Mouse (Mus musculus): ENCODE results near the gene Krtap7-1. TPM values are rescaled to one million over a fixed set of nuclear protein-coding genes. Genes with fewer than 3 reads are reported as not detected.

The Krtap7-1 gene
- not detected in 2 replicates for polyA plus RNA-seq (2016; fragmentation: Nextera tagmentation; extraction: Ambion mirVana)

GRCm38 (mm10) chr16:89508223-89508622 is at the start of gene Krtap7-1:
Krtap7-1 (minus strand) TSS chr16:89508323.
- no peak within 1 kb of the TSS for H3K4me3 ChIP-seq
- 75% methylated on average over 4 of the region's 4 CpGs for WGBS
- H3K9me3 ChIP-seq: no peaks in the 10 kb centered on the region

GRCm38 (mm10) chr16:89550298-89550697 is 42.2 kb upstream of the Krtap7-1 start:
- no peak for DNase-seq (ENCODE audit: low spot score)
- H3K9me3 ChIP-seq: no peaks in the 10 kb centered on the region
- H3K27me3 ChIP-seq (ENCODE audit: insufficient read depth, poor library complexity, severe bottlenecking): no peaks in the 10 kb centered on the region
- no peaks in the 10 kb centered on the region for H3K36me3 ChIP-seq
- no peak overlapping the region for H3K27ac ChIP-seq
- H3K4me1 ChIP-seq: no peaks in the 10 kb centered on the region
- H3K4me3 ChIP-seq: no peak overlapping the region

More at GRCm38 (mm10) chr16:89508223-89508622, at the start of gene Krtap7-1:
- H3K27ac ChIP-seq: no peak within 1 kb of the TSS
- no peaks in the 10 kb centered on the region for H3K27me3 ChIP-seq (ENCODE audit: insufficient read depth, poor library complexity, severe bottlenecking)
- H3K4me1 ChIP-seq: no peaks in the 10 kb centered on the region
- no peaks in the 10 kb centered on the region for H3K36me3 ChIP-seq
- DNase-seq (ENCODE audit: low spot score): no peak

- no peak overlapping the region for H3K27ac ChIP-seq
- no peaks in the 10 kb centered on the region for H3K36me3 ChIP-seq
- H3K9me3 ChIP-seq: no peaks in the 10 kb centered on the region
- no peaks in the 10 kb centered on the region for H3K4me1 ChIP-seq
- DNase-seq (ENCODE audit: low spot score): no peak
- 78% methylated on average over 5 of the region's 5 CpGs for WGBS
- H3K4me3 ChIP-seq: no peak overlapping the region
- no peaks in the 10 kb centered on the region for H3K27me3 ChIP-seq (ENCODE audit: insufficient read depth, poor library complexity, severe bottlenecking)
Observed at GRCm38 (mm10) chr16:89538031-89538484, 29.9 kb upstream of the Krtap7-1 start.

GRCm38 (mm10) chr16:89537349-89537748 is 29.2 kb upstream of the Krtap7-1 start:
- Histone ChIP-seq H3K4me1 (no peaks in the 10 kb centered on the region), H3K27me3 (ENCODE audit: insufficient read depth, poor library complexity, severe bottlenecking) (no peaks in the 10 kb centered on the region), H3K4me3 (no peak overlapping the region), H3K27ac (no peak overlapping the region), H3K9me3 (no peaks in the 10 kb centered on the region), H3K36me3 (no peaks in the 10 kb centered on the region)
- DNase-seq (ENCODE audit: low spot score): no peak
- WGBS: 92% methylated on average over 6 of the region's 6 CpGs

GRCm38 (mm10) chr16:89530547-89530946 is 22.4 kb upstream of the Krtap7-1 start:
- Histone ChIP-seq H3K4me3 (no peak overlapping the region), H3K27ac (no peak overlapping the region), H3K4me1 (no peaks in the 10 kb centered on the region), H3K9me3 (no peaks in the 10 kb centered on the region), H3K36me3 (no peaks in the 10 kb centered on the region), H3K27me3 (ENCODE audit: insufficient read depth, poor library complexity, severe bottlenecking) (no peaks in the 10 kb centered on the region)
- DNase-seq (ENCODE audit: low spot score): no peak
- 64% methylated on average over 7 of the region's 7 CpGs for WGBS

GRCm38 (mm10) chr16:89529846-89530245 is 21.7 kb upstream of the Krtap7-1 start:
- 78% methylated on average over 7 of the region's 7 CpGs for WGBS
- Histone ChIP-seq H3K4me1 (no peaks in the 10 kb centered on the region), H3K27ac (no peak overlapping the region), H3K36me3 (no peaks in the 10 kb centered on the region), H3K4me3 (no peak overlapping the region), H3K9me3 (no peaks in the 10 kb centered on the region), H3K27me3 (ENCODE audit: insufficient read depth, poor library complexity, severe bottlenecking) (no peaks in the 10 kb centered on the region)
- no peak for DNase-seq (ENCODE audit: low spot score)

- no peak overlapping the region for H3K4me3 ChIP-seq
- 76% methylated on average over 3 of the region's 3 CpGs for WGBS
Observed at GRCm38 (mm10) chr16:89528380-89528779, 20.3 kb upstream of the Krtap7-1 start.

GRCm38 (mm10) chr16:89520996-89521395 is 12.9 kb upstream of the Krtap7-1 start:
- DNase-seq (ENCODE audit: low spot score): no peak
- WGBS: 86% methylated on average over 4 of the region's 4 CpGs
- no peak overlapping the region for H3K4me3 ChIP-seq
- H3K9me3 ChIP-seq: no peaks in the 10 kb centered on the region
- no peaks in the 10 kb centered on the region for H3K4me1 ChIP-seq
- no peak overlapping the region for H3K27ac ChIP-seq
- H3K27me3 ChIP-seq (ENCODE audit: insufficient read depth, poor library complexity, severe bottlenecking): no peaks in the 10 kb centered on the region
- H3K36me3 ChIP-seq: no peaks in the 10 kb centered on the region

More at GRCm38 (mm10) chr16:89528380-89528779, 20.3 kb upstream of the Krtap7-1 start:
- no peak overlapping the region for H3K27ac ChIP-seq
- H3K27me3 ChIP-seq (ENCODE audit: insufficient read depth, poor library complexity, severe bottlenecking): no peaks in the 10 kb centered on the region
- no peaks in the 10 kb centered on the region for H3K36me3 ChIP-seq
- H3K4me1 ChIP-seq: no peaks in the 10 kb centered on the region
- no peaks in the 10 kb centered on the region for H3K9me3 ChIP-seq
- no peak for DNase-seq (ENCODE audit: low spot score)

GRCm38 (mm10) chr16:89520555-89520954 is 12.4 kb upstream of the Krtap7-1 start:
- Histone ChIP-seq H3K4me3 (no peak overlapping the region), H3K36me3 (no peaks in the 10 kb centered on the region), H3K27me3 (ENCODE audit: insufficient read depth, poor library complexity, severe bottlenecking) (no peaks in the 10 kb centered on the region), H3K9me3 (no peaks in the 10 kb centered on the region), H3K27ac (no peak overlapping the region), H3K4me1 (no peaks in the 10 kb centered on the region)
- no peak for DNase-seq (ENCODE audit: low spot score)
- WGBS: 83% methylated on average over 2 of the region's 2 CpGs

GRCm38 (mm10) chr16:89520091-89520490 is 12.0 kb upstream of the Krtap7-1 start:
- WGBS: 74% methylated on average over 6 of the region's 6 CpGs
- Histone ChIP-seq H3K27me3 (ENCODE audit: insufficient read depth, poor library complexity, severe bottlenecking) (no peaks in the 10 kb centered on the region), H3K9me3 (no peaks in the 10 kb centered on the region), H3K27ac (no peak overlapping the region), H3K4me1 (no peaks in the 10 kb centered on the region), H3K36me3 (no peaks in the 10 kb centered on the region), H3K4me3 (no peak overlapping the region)
- DNase-seq (ENCODE audit: low spot score): no peak

- Histone ChIP-seq H3K27me3 (ENCODE audit: insufficient read depth, poor library complexity, severe bottlenecking) (no peaks in the 10 kb centered on the region), H3K4me1 (no peaks in the 10 kb centered on the region), H3K36me3 (no peaks in the 10 kb centered on the region), H3K9me3 (no peaks in the 10 kb centered on the region), H3K4me3 (no peak overlapping the region), H3K27ac (no peak overlapping the region)
- WGBS: 59% methylated on average over 9 of the region's 9 CpGs
- DNase-seq (ENCODE audit: low spot score): no peak
Observed at GRCm38 (mm10) chr16:89517635-89518034, 9.5 kb upstream of the Krtap7-1 start.

- no peak for DNase-seq (ENCODE audit: low spot score)
- H3K36me3 ChIP-seq: no peaks in the 10 kb centered on the region
- 80% methylated on average over 7 of the region's 7 CpGs for WGBS
- H3K27ac ChIP-seq: no peak overlapping the region
- no peak overlapping the region for H3K4me3 ChIP-seq
- no peaks in the 10 kb centered on the region for H3K9me3 ChIP-seq
- no peaks in the 10 kb centered on the region for H3K27me3 ChIP-seq (ENCODE audit: insufficient read depth, poor library complexity, severe bottlenecking)
- H3K4me1 ChIP-seq: no peaks in the 10 kb centered on the region
Observed at GRCm38 (mm10) chr16:89513431-89513830, 5.3 kb upstream of the Krtap7-1 start.

- no peaks in the 10 kb centered on the region for H3K4me1 ChIP-seq
- DNase-seq (ENCODE audit: low spot score): no peak
- WGBS: 83% methylated on average over 2 of the region's 2 CpGs
- H3K27ac ChIP-seq: no peak overlapping the region
- no peaks in the 10 kb centered on the region for H3K36me3 ChIP-seq
- H3K9me3 ChIP-seq: no peaks in the 10 kb centered on the region
- H3K4me3 ChIP-seq: no peak overlapping the region
- H3K27me3 ChIP-seq (ENCODE audit: insufficient read depth, poor library complexity, severe bottlenecking): no peaks in the 10 kb centered on the region
Observed at GRCm38 (mm10) chr16:89503571-89503970, 4.6 kb downstream of the Krtap7-1 start.

GRCm38 (mm10) chr16:89501870-89502269 is 6.3 kb downstream of the Krtap7-1 start:
- WGBS: 80% methylated on average over 5 of the region's 5 CpGs
- Histone ChIP-seq H3K4me1 (no peaks in the 10 kb centered on the region), H3K27ac (no peak overlapping the region), H3K27me3 (ENCODE audit: insufficient read depth, poor library complexity, severe bottlenecking) (no peaks in the 10 kb centered on the region), H3K4me3 (no peak overlapping the region), H3K36me3 (no peaks in the 10 kb centered on the region), H3K9me3 (no peaks in the 10 kb centered on the region)
- DNase-seq (ENCODE audit: low spot score): no peak

Data from heart, embryonic 10.5 days (tissue).